Comparison of ENCODE assay signal across 22 mouse cellular contexts in the genomic region with DNA sequence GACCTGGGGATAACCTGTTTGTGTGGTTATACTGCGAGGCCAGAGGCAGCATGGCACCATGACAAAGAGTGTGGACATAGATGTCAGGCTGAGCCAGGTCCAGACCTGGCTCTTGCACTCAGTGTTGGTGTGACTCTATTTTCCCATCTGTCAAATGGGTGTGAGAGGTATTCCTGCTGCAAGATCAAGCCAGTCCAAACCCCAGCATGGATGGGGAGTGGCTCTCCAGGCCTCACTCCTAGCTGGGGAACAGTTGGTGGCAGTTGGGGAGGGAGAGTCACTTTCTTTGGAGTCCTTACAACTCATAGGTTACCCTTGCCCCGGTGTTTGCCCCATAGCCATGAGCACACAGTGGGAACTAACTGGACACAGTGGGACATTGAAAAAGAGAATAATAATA.
DNase-seq lines count a peak whose midpoint lies in the region; ATAC-seq and TF ChIP-seq lines count a peak whose summit lies in the region.
"Had no signal": no experiment of that assay in that cellular context is flagged by ENCODE, and none has a peak within 500 bp of the region (broad histone marks: within the 10 kb centered on the region; RNA-seq: fewer than 3 reads in every experiment).

No protein-coding gene starts in this region.

- no peaks in the 10 kb centered on the region for H3K27me3 ChIP-seq in forebrain, embryonic 15.5 days
- no peaks in the 10 kb centered on the region for H3K27me3 ChIP-seq in forebrain, embryonic 14.5 days (replicated peaks; ENCODE audit: control insufficient read depth, insufficient read depth, low read length)
- no peaks in the 10 kb centered on the region for H3K27me3 ChIP-seq in heart, embryonic 16.5 days (ENCODE audit: control insufficient read depth, insufficient read depth, low read length)
- no peaks in the 10 kb centered on the region for H3K27me3 ChIP-seq in lung, embryonic 15.5 days
- H3K27me3 ChIP-seq: CH12.LX; embryonic facial prominence, embryonic 12.5 days; forebrain, embryonic 12.5 days; hindbrain, embryonic 13.5 days; neural tube, embryonic 13.5 days; Patski had no signal

- TF ChIP-seq CTCF in lung, adult 2 months (IDR thresholded peaks at IDR 0.05; ENCODE audit: insufficient read depth, low read length): no peak

- no peak overlapping the region for H3K4me3 ChIP-seq in forebrain, embryonic 15.5 days
- no peak overlapping the region for H3K4me3 ChIP-seq in forebrain, embryonic 14.5 days (ENCODE audit: low read depth, low read length)
- H3K4me3 ChIP-seq in heart, embryonic 16.5 days (ENCODE audit: low read length): no peak overlapping the region
- H3K4me3 ChIP-seq in lung, embryonic 15.5 days: no peak overlapping the region
- no peak overlapping the region for H3K4me3 ChIP-seq in lung, adult 2 months (replicated peaks; ENCODE audit: extremely low read depth, low read depth, low read length)
- H3K4me3 ChIP-seq: embryonic facial prominence, embryonic 12.5 days; forebrain, embryonic 12.5 days; hindbrain, embryonic 13.5 days; midbrain, embryonic 10.5 days; myocyte; neural tube, embryonic 13.5 days had no signal

- ATAC-seq in forebrain, embryonic 15.5 days (replicated peaks): no peak
- no peak for ATAC-seq in forebrain, embryonic 14.5 days
- no peak for ATAC-seq in heart, embryonic 16.5 days (replicated peaks; ENCODE audit: extremely low read depth, insufficient read depth, low FRiP score)
- no peak for ATAC-seq in lung, embryonic 15.5 days (ENCODE audit: borderline replicate concordance, extremely low read depth, low FRiP score, low TSS enrichment)
- ATAC-seq: midbrain, embryonic 16.5 days; Patski had no signal

- H3K4me2 ChIP-seq in forebrain, embryonic 15.5 days (replicated peaks): no peak overlapping the region
- no peak overlapping the region for H3K4me2 ChIP-seq in forebrain, embryonic 14.5 days (ENCODE audit: low read length)
- H3K4me2 ChIP-seq in heart, embryonic 16.5 days (ENCODE audit: low read depth, low read length): no peak overlapping the region
- H3K4me2 ChIP-seq in lung, embryonic 15.5 days: no peak overlapping the region
- H3K4me2 ChIP-seq: embryonic facial prominence, embryonic 12.5 days; forebrain, embryonic 12.5 days; heart, embryonic 11.5 days; hindbrain, embryonic 13.5 days; neural tube, embryonic 13.5 days had no signal

- intact Hi-C loops in heart, postnatal 10 days (cut with DNase I): no loop called here

- H3K9ac ChIP-seq in forebrain, embryonic 15.5 days (replicated peaks): no peak overlapping the region
- H3K9ac ChIP-seq in forebrain, embryonic 14.5 days (ENCODE audit: low read length): no peak overlapping the region
- no peak overlapping the region for H3K9ac ChIP-seq in heart, embryonic 16.5 days (ENCODE audit: low read length)
- no peak overlapping the region for H3K9ac ChIP-seq in lung, embryonic 15.5 days
- H3K9ac ChIP-seq: embryonic facial prominence, embryonic 12.5 days; forebrain, embryonic 12.5 days; hindbrain, embryonic 13.5 days; neural tube, embryonic 13.5 days had no signal

- no peak for TF ChIP-seq POLR2A in lung, adult 2 months (IDR thresholded peaks at IDR 0.05; ENCODE audit: borderline replicate concordance, extremely low read depth, low read depth, low read length)

- no peaks in the 10 kb centered on the region for H3K36me3 ChIP-seq in forebrain, embryonic 15.5 days
- no peaks in the 10 kb centered on the region for H3K36me3 ChIP-seq in forebrain, embryonic 14.5 days (ENCODE audit: control insufficient read depth, insufficient read depth, low read length)
- no peaks in the 10 kb centered on the region for H3K36me3 ChIP-seq in heart, embryonic 16.5 days (ENCODE audit: control insufficient read depth, insufficient read depth)
- H3K36me3 ChIP-seq in lung, embryonic 15.5 days: no peaks in the 10 kb centered on the region
- H3K36me3 ChIP-seq: embryonic facial prominence, embryonic 12.5 days; forebrain, embryonic 12.5 days; G1E; hindbrain, embryonic 13.5 days; midbrain, embryonic 10.5 days; neural tube, embryonic 13.5 days had no signal

- WGBS in forebrain, embryonic 15.5 days: 88% methylated on average over 2 of the region's 2 CpGs
- 97% methylated on average over 2 of the region's 2 CpGs for WGBS in forebrain, embryonic 14.5 days
- WGBS in heart, embryonic 16.5 days: 92% methylated on average over 2 of the region's 2 CpGs
- 97% methylated on average over 2 of the region's 2 CpGs for WGBS in lung, embryonic 15.5 days
- 95% methylated on average over 2 of the region's 2 CpGs for WGBS in lung, adult 2 months

- DNase-seq in forebrain, embryonic 14.5 days (ENCODE audit: low spot score): no peak
- no peak for DNase-seq in heart, postnatal 10 days
- DNase-seq in lung, adult 2 months: no peak
- DNase-seq in ovary, postnatal 36 days (ENCODE audit: low spot score): no peak
- DNase-seq: adrenal gland, postnatal 36 days; gastrocnemius, postnatal 36 days; kidney, adult 11 months; thymus, postnatal 14 days had no signal

- no peaks in the 10 kb centered on the region for H3K9me3 ChIP-seq in forebrain, embryonic 15.5 days
- no peaks in the 10 kb centered on the region for H3K9me3 ChIP-seq in forebrain, embryonic 14.5 days (replicated peaks; ENCODE audit: control insufficient read depth, low read length)
- no peaks in the 10 kb centered on the region for H3K9me3 ChIP-seq in heart, embryonic 16.5 days (replicated peaks; ENCODE audit: control insufficient read depth, low read length)
- H3K9me3 ChIP-seq in lung, embryonic 15.5 days: no peaks in the 10 kb centered on the region
- H3K9me3 ChIP-seq: embryonic facial prominence, embryonic 12.5 days; forebrain, embryonic 12.5 days; G1E; hindbrain, embryonic 13.5 days; midbrain, embryonic 10.5 days; neural tube, embryonic 13.5 days had no signal

- H3K4me1 ChIP-seq in forebrain, embryonic 15.5 days: peaks cover 6% of the 10 kb centered on the region; the same call in 1 of the 2 replicates
- H3K4me1 ChIP-seq in forebrain, embryonic 14.5 days (ENCODE audit: control insufficient read depth, insufficient read depth, low read length): no peaks in the 10 kb centered on the region
- H3K4me1 ChIP-seq in heart, embryonic 16.5 days (ENCODE audit: control insufficient read depth, insufficient read depth, low read length): peaks cover 22% of the 10 kb centered on the region
- H3K4me1 ChIP-seq in lung, embryonic 15.5 days: peaks cover 12% of the 10 kb centered on the region; the same call in 1 of the 2 replicates
- peaks cover 8% of the 10 kb centered on the region for H3K4me1 ChIP-seq in lung, adult 2 months (ENCODE audit: control insufficient read depth, insufficient read depth, low read length)
- H3K4me1 ChIP-seq: embryonic facial prominence, embryonic 12.5 days; forebrain, embryonic 12.5 days; midbrain, embryonic 10.5 days had no signal

- peak overlapping the region; percentile 44 for H3K27ac ChIP-seq in forebrain, embryonic 15.5 days (replicated peaks)
- H3K27ac ChIP-seq in forebrain, embryonic 14.5 days (ENCODE audit: low read depth, low read length): no peak overlapping the region
- H3K27ac ChIP-seq in heart, embryonic 16.5 days (ENCODE audit: low read length): peak overlapping the region; percentile 44
- peak overlapping the region; percentile 60 for H3K27ac ChIP-seq in lung, embryonic 15.5 days
- H3K27ac ChIP-seq: embryonic facial prominence, embryonic 12.5 days; forebrain, embryonic 12.5 days; hindbrain, embryonic 13.5 days; midbrain, embryonic 10.5 days; neural tube, embryonic 13.5 days had no signal
